Mouse (Mus musculus) cerebellum, adult (tissue): ENCODE data around the gene Theg.

Experiments
- ATAC-seq: cut with Nextera tagmentation; 2 replicates; pipeline ENCODE4 v1.9.2; 2017; ENCODE audit warnings: mild to moderate bottlenecking, moderate library complexity, mixed read lengths; ENCODE audit not compliant: insufficient number of reproducible peaks, low FRiP score, low TSS enrichment

Gene Theg

DNA sequence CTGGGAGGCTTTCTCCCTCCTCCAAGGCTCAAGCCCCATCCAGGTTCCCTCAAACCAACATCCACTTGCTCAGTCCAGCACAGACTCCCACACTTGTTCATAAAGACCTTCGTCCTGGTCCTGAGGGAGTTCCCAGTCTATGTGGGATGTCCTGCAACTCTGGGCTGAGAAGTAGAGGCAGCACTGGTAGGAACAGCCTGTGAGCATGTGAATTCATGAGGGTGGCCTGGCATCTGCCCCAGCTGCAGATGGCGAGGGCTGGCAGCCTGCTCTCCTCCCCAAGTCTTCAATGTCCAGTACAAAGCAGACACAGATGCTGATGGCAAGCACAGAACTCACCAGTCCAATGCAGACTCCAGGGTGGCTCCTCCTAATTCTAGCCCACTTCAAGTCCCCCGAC is 48.8 kb downstream of the Theg start:
- no peak for ATAC-seq

DNA sequence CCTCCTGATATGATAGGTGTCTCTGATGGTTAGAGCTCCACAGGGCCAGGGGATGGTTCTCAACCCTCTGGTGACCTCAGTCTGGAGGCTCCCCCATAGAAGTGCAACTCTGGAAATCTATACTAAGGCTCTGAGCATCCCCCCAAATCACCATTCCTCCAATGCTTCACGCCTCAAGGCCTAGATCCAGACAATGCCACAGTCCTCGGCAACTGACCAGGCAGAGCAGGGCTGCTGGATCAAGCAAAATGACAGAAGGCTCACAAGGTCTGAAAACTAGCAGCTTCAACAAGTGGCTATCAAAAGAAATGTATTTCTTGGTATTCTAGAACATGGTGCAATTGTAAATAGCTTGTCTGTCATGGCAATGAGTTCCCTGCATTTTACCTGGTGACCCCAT is 49.4 kb downstream of the Theg start:
- ATAC-seq = no peak

DNA sequence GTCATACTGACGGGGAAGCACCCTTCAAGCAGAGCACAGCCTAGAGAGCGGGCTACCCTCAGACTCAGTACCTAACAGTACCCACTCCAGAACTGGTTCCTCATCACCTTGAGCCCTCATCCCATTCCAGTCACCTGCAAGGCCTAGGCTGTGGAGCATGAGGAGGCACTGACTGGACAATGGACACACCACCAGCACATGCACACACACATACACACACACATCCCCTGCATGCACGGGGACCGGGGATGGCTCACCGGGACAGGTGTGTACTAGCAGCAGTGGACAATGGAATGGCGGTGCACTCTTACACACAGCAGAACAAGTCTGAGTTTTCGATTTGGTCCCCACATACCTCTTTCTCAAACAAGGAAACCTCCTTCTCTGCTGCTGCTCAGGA is 49.9 kb downstream of the Theg start:
- ATAC-seq = no peak

DNA sequence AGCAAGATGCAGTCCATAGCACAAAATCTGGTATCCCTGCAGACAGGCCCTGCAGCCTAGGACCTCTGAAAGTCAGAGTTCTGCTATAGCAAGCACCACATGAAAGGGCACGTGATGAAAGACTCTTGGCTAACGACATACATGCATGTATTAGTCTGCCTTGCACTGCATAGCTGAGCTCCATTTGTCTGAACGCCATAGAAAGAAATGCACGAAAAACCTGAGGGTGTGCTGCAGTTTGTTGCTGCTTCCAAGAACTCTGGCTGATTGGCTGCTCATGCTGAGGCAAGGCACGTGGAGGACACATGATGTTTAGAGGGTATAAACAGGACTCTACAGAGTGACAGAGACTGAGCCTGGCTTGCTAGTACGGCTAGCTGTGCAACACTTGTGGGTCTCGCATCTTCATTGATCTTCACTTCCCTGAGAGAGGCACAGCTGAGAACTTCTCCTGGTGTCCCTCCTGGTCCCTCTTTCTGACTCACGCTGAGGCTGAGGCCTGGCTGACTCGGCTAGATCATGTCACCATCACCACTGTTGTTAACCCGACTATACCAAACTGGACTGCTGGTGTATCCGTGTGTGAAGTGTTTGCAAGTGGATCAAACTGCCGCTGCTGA is 50.6 kb downstream of the Theg start:
- ATAC-seq = no peak

DNA sequence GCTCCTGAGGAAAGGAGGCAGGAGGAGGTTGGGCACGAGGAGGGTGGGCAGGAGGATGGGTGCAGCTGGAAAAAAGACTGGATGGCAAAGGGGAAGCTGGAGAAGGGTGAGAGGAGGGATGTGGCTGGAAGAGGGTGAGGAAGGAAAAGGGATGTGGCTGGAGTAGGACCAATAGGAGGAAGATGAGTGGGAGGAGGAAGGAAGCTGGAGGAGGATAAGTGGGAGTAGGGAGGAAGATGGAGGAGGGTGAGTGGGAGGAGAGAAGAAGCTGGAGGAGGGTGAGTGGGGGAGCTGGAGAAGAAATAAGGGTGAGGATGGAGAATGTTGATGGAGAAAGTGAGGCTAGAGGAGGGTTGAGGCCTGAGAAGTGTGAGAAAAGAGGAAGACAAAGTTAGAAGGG is 51.7 kb downstream of the Theg start:
- no peak for ATAC-seq

DNA sequence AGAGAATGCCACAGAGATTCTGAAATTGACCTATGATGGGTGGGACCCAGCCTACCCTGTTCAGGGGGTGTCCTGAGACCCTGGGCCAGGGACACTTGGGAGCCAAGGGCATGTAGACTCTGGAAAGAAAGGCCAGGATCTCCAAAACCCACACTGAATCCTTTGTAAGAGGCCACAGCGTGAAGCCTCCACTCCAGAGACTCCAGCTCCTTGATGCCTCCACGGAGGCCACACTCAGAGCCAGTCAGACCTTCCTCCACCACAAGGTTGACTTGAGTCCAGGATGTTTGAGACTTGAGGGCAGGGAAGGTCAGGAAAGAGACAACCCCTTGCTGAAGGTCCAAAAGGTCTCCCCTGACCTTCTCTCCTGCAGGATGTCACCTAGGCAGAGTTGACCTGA is 52.7 kb downstream of the Theg start:
- no peak for ATAC-seq

DNA sequence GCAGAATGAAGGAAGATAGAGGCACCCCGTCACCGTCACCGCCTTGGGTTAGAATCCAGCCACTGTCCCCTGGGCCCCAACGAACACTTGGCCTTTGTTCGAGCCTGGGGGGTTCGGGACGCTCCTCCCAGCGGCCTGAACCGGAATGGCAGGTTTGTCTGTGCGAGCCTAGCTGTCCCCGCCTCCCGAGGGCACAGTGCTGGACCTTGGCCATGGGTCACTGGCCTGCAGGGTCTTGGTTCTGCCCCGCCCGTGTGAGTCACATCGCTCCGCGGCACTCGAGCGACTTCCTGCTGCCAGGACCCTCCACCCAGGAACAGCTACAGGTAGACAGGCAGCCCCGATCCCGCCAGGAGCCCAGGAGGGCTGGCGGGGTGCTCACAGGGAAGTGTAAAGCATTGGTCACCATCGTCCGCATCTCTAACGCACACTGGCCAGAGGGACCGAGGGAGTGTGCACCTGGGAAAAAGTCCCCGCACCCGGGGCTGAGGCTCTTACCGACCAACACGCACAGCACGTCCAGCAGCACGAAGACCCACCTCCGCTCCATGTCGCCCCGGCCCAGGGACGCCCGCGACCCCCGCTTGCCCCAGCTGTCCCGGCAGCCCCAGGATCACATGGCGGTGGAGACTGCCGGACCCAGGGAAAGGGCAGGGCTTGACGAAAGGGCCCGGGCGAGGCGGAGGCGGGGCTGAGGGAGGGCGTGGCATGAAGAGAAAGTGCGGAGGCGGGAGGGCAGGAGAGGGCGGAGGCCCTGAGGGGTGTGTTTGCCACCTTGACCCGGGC is 53.8 kb downstream of the Theg start, which contains the start of gene Plpp2:
Plpp2 (minus strand) TSS at position 671 of the 786 bp plus-strand sequence.
- ATAC-seq = peak; percentile 38; the same call in 1 of the 2 replicates

DNA sequence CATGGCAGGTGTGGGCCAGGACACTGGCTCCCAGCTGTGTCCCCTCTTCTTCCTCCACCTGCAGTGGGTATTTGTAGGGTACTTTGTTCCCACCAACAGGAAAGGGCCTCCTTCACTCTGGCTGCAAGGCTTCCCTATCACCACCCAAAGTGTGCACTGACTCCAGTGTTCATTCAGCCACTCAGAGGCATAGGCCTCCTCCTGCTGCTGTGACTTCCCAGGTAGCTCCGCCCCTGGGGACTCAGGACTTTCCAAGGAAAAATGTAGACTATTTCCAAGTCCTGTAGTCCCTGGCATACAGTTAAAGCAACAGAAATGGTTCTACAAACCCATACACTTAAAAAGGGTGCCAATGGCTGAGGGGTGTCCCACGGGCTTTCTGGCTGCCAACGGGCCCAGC is 54.5 kb downstream of the Theg start:
- ATAC-seq = no peak

DNA sequence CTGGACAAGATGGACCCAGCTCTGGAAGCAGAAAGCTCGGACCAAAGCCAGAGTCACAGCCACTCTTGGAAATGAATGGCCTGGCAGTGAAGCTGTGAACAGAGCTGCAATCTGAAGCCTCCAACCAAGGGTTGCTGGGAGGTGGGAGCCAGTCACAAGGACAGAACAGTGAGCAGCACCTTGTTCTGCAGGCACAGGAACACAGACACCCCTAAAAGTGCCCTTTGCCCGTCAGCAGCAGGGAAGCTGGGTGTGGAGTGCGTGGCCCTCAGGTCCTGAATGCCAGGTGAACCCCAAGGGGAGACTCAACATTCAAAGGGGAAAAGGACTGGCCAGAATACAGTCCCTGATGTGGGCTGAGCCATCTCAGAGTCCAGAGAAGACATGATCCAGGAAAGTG is 55.5 kb downstream of the Theg start:
- no peak for ATAC-seq

DNA sequence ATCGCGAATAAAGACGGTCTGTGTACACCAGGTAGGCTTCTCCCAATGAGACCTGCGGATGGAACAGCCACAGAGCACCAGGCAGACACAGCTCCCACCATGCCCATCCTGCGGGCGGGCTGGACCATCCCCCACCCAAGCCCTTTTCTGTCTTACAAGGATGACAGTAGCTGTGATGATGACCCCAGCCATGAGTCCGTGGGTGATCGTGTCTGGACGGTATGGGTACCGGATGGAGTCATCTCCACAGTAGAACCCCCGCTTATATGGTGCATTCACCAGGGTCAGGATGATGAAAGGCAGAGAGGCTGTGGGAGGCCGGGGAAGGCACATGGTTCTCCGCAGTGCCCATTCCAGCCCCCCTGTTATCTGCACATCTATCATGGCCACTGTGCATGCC is 56.4 kb downstream of the Theg start:
- ATAC-seq = no peak

DNA sequence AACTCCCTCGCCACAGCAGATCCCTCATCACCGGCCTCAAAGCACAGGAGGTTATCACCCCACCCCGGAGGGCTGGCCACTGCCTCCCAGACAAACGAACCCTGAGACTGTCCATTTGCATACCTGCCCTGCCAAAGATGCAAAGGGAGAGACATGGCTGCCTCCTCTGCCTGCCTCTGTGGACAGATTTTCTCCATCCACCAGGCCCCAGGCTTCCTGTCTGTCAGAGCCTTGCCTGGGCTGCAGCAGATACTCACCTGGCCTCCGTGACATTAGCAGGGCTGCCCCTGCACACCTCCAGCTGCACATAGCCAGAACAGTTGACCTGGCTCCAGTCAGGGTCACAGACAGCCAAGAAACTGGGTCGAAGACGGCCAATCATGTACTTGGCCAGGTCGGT is 56.9 kb downstream of the Theg start:
- ATAC-seq = no peak

DNA sequence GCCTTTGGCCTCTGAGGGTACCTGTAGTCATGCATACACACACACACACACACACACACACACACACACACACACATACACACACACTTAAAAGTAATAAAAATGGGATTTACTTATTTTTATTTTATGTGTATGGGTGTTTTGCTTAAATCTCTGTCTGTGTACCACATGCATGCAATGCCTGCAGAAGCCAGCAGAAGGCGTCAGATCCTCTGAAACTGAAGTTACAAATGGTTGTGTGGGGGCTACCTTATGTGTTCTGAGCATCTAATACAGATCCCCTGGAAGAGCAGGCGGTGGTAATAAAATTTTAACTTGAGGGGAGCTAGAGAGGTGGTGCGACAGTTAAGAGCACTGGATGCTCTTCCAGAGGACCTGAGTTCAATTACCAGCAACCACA is 59.0 kb downstream of the Theg start:
- ATAC-seq = no peak

DNA sequence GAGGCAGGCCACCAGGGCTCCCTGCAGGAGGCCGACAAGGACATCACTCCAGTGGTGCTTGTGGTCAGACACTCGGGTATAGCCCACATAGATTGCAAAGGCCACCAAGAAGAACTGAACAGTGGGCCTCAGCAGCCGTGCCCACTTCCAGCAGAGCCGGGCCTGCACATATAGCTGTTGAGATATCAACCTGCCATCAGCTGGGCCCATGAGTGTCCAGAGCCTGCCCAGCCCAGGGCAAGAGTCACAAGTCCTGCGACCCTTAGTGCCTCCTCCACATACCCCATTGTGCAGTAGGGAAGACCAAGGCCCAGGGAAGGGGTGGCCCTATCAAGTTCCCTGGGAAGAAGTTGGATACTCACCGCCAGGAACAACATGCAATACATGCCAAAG is 59.7 kb downstream of the Theg start:
- ATAC-seq = no peak

DNA sequence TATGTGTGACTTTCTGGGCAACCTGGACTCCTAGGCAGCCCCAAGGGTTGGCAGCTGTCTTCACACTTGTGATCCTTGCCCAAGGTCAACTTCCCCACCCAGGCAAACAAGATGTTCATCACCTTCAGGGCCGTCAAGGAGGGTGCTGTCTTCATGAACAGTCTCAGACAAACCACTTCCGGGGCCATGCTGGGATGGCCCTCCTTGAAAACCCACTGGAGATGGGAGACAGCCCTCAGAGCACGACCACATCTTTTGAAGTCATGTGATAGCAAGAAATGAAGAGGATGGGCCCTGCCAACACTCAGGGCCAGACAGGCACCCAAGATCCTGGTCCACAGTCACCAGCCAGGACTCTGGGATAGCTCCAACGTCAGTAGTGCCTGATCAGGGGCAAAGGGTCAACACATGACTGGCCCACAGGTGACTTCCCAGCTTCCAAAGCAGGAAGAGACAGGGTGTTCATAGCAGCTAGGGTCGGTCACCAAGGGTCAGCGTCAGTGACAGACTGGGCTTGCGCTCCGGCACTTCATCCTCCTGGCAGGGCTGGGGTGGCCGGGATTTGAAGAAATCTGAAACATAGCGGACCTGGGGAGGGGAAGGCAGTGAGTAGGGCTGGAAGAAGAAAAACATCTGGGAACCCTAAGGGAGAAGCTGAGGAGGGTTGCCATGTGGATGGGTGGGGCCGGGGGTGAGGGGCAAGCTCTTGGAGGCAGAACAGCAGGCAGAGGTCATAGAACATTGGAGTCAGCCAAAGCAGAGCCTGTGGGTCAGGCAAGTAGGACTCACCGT is 60.3 kb downstream of the Theg start:
- ATAC-seq = no peak
